Mouse (Mus musculus): ENCODE data around the gene Cby1. TPM values are rescaled to one million over a fixed set of nuclear protein-coding genes. Genes with fewer than 3 reads are reported as not detected.
"Not testable (repeated sequence)": the region's sequence is repeated elsewhere in the genome, so short reads cannot be mapped to it uniquely, and the experiment has no call there.

The Cby1 gene
- polyA plus RNA-seq, 1 experiment from 2014 or later: 48.0 TPM

DNA sequence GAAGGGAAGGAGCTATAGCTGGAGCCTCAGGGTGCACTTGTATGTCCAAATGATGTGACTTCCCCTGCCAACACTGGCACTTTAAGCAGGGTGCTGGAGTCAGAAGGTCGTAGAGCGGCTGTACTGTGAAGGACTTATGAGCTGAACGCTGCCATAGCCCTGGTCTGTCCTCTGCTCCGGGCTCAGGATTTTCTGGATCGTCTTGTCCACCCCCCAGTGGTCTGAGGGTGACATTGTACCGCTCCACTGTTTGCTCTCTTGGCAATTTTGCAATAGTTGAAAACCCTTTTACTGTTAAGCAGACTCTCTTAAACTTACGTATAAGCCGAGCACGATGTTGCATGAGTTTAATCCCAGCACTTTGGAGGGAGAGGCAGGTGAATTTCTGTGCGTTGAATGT, 10.2 kb downstream of the Cby1 start:
- no peaks in the 10 kb centered on the region for H3K9me3 ChIP-seq (replicated peaks; ENCODE audit: control insufficient read depth, low read length)
- H3K27ac ChIP-seq (ENCODE audit: low read length): no peak overlapping the region
- H3K4me3 ChIP-seq (replicated peaks; ENCODE audit: low read length): no peak overlapping the region
- 59% methylated on average over 10 of the region's 10 CpGs for WGBS
- peaks cover 6% of the 10 kb centered on the region for H3K4me1 ChIP-seq (ENCODE audit: control insufficient read depth, insufficient read depth, low read length)
- no peaks in the 10 kb centered on the region; the same call in 1 of the 2 replicates for H3K36me3 ChIP-seq (ENCODE audit: control insufficient read depth, insufficient read depth, low read length)
- no peaks in the 10 kb centered on the region for H3K27me3 ChIP-seq (ENCODE audit: control insufficient read depth, insufficient read depth, low read length)
- H3K9ac ChIP-seq (ENCODE audit: low read length): no peak overlapping the region
- no peak for ATAC-seq (ENCODE audit: insufficient read depth, low FRiP score)
- no peak overlapping the region for H3K4me2 ChIP-seq (ENCODE audit: low read depth, low read length)

DNA sequence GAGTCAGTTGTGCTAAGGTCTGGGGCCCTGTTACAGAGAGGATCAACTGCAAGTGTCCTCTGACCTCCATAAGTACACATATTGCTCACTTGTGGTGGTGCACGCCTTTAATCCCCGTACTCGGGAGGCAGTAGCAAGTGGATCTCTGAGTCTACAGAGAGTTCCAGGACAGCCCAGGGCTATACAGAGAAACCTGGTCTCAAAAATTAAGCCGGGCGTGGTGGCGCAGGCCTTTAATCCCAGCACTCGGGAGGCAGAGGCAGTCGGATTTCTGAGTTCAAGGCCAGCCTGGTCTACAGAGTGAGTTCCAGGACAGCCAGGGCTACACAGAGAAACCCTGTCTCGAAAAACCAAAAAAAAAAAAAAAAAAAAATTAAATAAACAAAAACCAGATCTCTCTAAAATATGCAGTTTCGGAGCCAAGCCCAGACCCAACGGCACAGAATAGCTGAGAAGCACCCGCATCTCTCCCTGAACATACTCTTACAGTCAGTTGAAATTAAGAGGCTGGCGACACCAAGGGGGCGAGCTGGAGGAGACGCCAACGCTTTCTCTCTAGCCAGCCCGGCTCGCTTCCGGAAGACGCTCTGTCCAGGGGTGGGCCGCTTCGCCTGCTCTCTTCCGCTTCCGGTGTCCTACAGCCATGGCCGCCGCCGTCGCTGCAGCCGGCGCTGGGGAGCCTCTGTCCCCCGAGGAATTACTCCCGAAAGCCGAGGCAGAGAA, 11.4 kb downstream of the Cby1 start, which contains the start of gene Tomm22:
Gene Tomm22 (plus strand): TSS at position 613 of the 723 bp plus-strand sequence.
- Histone ChIP-seq H3K4me3 (replicated peaks; ENCODE audit: low read length) (peak within 1 kb of the TSS; percentile 89), H3K4me1 (ENCODE audit: control insufficient read depth, insufficient read depth, low read length) (peaks cover 6% of the 10 kb centered on the region), H3K27ac (ENCODE audit: low read length) (peak within 1 kb of the TSS; percentile 62), H3K9ac (ENCODE audit: low read length) (peak within 1 kb of the TSS; percentile 90), H3K36me3 (ENCODE audit: control insufficient read depth, insufficient read depth, low read length) (peaks cover 5% of the 10 kb centered on the region; the same call in 1 of the 2 replicates), H3K9me3 (replicated peaks; ENCODE audit: control insufficient read depth, low read length) (no peaks in the 10 kb centered on the region), H3K4me2 (ENCODE audit: low read depth, low read length) (peak within 1 kb of the TSS; percentile 71), H3K27me3 (ENCODE audit: control insufficient read depth, insufficient read depth, low read length) (no peaks in the 10 kb centered on the region)
- ATAC-seq (ENCODE audit: insufficient read depth, low FRiP score): peak; percentile 95
- WGBS: 16% methylated on average over 32 of the region's 33 CpGs

DNA sequence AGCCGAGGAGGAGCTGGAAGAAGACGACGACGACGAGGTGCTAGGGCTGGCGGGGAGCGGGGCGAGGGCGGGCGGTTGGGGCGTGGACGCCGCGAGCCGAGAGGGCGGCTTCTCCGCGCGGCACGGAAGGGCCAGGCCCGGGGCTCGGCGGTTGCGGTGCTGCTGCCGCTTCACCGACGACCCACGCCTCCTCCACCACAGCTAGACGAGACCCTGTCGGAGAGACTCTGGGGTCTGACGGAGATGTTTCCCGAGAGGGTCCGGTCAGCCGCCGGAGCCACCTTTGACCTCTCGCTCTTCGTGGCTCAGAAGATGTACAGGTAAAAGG, 11.9 kb downstream of the Cby1 start:
- peak; percentile 37 for ATAC-seq (ENCODE audit: insufficient read depth, low FRiP score)
- H3K27ac ChIP-seq (ENCODE audit: low read length): peak overlapping the region; percentile 62
- peak overlapping the region; percentile 71 for H3K4me2 ChIP-seq (ENCODE audit: low read depth, low read length)
- no peaks in the 10 kb centered on the region for H3K9me3 ChIP-seq (replicated peaks; ENCODE audit: control insufficient read depth, low read length)
- peaks cover 6% of the 10 kb centered on the region for H3K4me1 ChIP-seq (ENCODE audit: control insufficient read depth, insufficient read depth, low read length)
- WGBS: under 1% methylated on average over 37 of the region's 37 CpGs
- H3K4me3 ChIP-seq (replicated peaks; ENCODE audit: low read length): peak overlapping the region; percentile 89
- H3K27me3 ChIP-seq (ENCODE audit: control insufficient read depth, insufficient read depth, low read length): no peaks in the 10 kb centered on the region
- peak overlapping the region; percentile 90 for H3K9ac ChIP-seq (ENCODE audit: low read length)
- H3K36me3 ChIP-seq (ENCODE audit: control insufficient read depth, insufficient read depth, low read length): peaks cover 7% of the 10 kb centered on the region; the same call in 1 of the 2 replicates

DNA sequence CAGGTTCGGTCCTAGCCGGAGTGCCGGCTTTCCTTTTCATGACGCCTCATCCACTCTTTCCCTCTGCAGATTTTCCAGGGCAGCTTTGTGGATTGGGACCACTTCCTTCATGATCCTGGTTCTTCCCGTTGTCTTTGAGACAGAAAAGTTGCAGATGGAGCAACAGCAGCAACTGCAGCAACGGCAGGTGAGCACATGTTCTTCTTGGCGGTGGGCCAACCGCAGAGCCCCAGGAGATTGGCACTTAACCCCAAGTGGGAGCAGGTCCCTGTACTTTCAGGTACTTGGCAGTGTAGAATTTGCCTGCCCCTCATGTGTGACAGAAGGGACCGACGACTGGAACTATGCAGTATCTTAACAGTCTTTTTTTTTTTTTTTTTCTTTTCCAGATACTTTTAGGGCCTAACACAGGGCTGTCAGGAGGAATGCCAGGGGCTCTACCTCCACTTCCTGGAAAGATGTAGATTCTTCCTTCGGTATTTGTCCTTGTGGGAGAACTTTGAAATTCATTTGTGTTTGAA, 12.9 kb downstream of the Cby1 start:
- peak overlapping the region; percentile 71 for H3K4me2 ChIP-seq (ENCODE audit: low read depth, low read length)
- not testable (repeated sequence) for H3K36me3 ChIP-seq (ENCODE audit: control insufficient read depth, insufficient read depth, low read length); H3K9me3 ChIP-seq (replicated peaks; ENCODE audit: control insufficient read depth, low read length); H3K27me3 ChIP-seq (ENCODE audit: control insufficient read depth, insufficient read depth, low read length); H3K4me1 ChIP-seq (ENCODE audit: control insufficient read depth, insufficient read depth, low read length); ATAC-seq (ENCODE audit: insufficient read depth, low FRiP score); H3K27ac ChIP-seq (ENCODE audit: low read length)
- H3K9ac ChIP-seq (ENCODE audit: low read length): peak overlapping the region; percentile 48
- WGBS: 72% methylated on average over 11 of the region's 11 CpGs
- H3K4me3 ChIP-seq (replicated peaks; ENCODE audit: low read length): peak overlapping the region; percentile 89

DNA sequence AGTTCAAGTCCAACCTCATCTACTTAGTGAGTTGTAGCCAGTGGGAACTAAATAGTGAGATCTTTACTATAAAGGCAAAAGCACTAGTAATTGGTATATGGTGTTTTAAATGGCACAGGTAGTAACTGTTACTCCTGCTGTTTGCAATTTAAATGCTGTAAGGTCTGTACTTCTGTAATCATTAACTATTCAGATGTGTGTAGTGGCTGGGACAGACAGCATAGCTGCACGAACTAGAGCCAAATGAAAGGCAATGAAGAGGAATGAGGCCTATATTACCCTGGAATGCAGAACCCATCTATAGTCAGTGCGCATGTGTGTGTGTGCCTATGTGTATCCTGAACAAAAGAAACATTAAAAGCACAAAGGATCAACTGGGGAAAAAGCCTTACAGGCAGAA, 18.9 kb downstream of the Cby1 start:
- no peak overlapping the region for H3K4me2 ChIP-seq (ENCODE audit: low read depth, low read length)
- peaks cover 5% of the 10 kb centered on the region for H3K4me1 ChIP-seq (ENCODE audit: control insufficient read depth, insufficient read depth, low read length)
- H3K27ac ChIP-seq (ENCODE audit: low read length): no peak overlapping the region
- ATAC-seq (ENCODE audit: insufficient read depth, low FRiP score): no peak
- no peaks in the 10 kb centered on the region for H3K9me3 ChIP-seq (replicated peaks; ENCODE audit: control insufficient read depth, low read length)
- no peak overlapping the region for H3K9ac ChIP-seq (ENCODE audit: low read length)
- H3K27me3 ChIP-seq (ENCODE audit: control insufficient read depth, insufficient read depth, low read length): no peaks in the 10 kb centered on the region
- no peak overlapping the region for H3K4me3 ChIP-seq (replicated peaks; ENCODE audit: low read length)
- WGBS: 73% methylated on average over 2 of the region's 2 CpGs
- peaks cover 7% of the 10 kb centered on the region; the same call in 1 of the 2 replicates for H3K36me3 ChIP-seq (ENCODE audit: control insufficient read depth, insufficient read depth, low read length)

DNA sequence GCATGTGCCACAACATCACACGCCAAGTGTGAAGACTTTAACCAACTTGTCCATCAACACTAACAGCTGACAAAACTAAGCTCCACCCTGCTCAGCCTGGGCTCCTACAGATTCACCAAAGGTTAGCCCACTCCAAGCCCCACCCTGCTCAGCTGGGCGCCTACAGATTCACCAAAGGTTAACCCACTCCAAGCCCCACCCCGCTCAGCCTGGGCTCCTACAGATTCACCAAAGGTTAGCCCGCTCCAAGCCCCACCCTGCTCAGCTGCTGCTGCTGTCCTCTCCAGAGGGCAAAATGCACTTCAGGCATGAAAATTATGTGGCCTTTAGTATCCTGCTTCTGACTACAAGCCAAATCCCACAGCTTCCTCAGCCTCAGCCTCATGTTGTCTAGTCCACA, 23.0 kb downstream of the Cby1 start:
- no peak for ATAC-seq (ENCODE audit: insufficient read depth, low FRiP score)
- Histone ChIP-seq H3K27me3 (ENCODE audit: control insufficient read depth, insufficient read depth, low read length) (no peaks in the 10 kb centered on the region), H3K36me3 (ENCODE audit: control insufficient read depth, insufficient read depth, low read length) (no peaks in the 10 kb centered on the region), H3K4me2 (ENCODE audit: low read depth, low read length) (no peak overlapping the region), H3K4me3 (replicated peaks; ENCODE audit: low read length) (no peak overlapping the region), H3K9me3 (replicated peaks; ENCODE audit: control insufficient read depth, low read length) (no peaks in the 10 kb centered on the region), H3K9ac (ENCODE audit: low read length) (no peak overlapping the region), H3K4me1 (ENCODE audit: control insufficient read depth, insufficient read depth, low read length) (peaks cover 41% of the 10 kb centered on the region), H3K27ac (ENCODE audit: low read length) (no peak overlapping the region)
- 86% methylated on average over 4 of the region's 4 CpGs for WGBS

DNA sequence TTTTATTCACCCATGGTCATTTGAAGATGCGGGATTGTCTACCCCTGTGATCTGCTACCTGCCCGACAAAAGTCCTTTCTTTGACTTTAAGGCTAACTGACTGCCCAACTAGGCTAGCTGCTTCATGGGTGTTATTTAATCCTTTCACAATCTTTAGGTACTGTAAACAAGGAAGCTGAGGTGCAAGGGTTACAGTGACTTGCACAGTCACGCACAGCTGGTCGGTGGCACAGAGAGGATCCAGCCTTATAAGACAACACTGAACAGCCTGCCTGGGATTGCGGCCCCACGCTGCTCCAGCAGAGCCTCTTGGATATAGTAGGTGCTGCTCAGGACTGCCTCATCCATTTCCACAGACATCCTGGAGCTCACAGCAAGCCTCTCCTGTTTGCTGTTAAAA, 24.1 kb downstream of the Cby1 start:
- Histone ChIP-seq H3K9ac (ENCODE audit: low read length) (peak overlapping the region; percentile 29; the same call in 1 of the 2 replicates), H3K27ac (ENCODE audit: low read length) (no peak overlapping the region), H3K9me3 (replicated peaks; ENCODE audit: control insufficient read depth, low read length) (no peaks in the 10 kb centered on the region), H3K27me3 (ENCODE audit: control insufficient read depth, insufficient read depth, low read length) (no peaks in the 10 kb centered on the region), H3K4me1 (ENCODE audit: control insufficient read depth, insufficient read depth, low read length) (peaks cover 41% of the 10 kb centered on the region), H3K36me3 (ENCODE audit: control insufficient read depth, insufficient read depth, low read length) (no peaks in the 10 kb centered on the region), H3K4me2 (ENCODE audit: low read depth, low read length) (0 out of 2 replicates have a peak overlapping the region, but pooled peaks have one; percentile 10), H3K4me3 (replicated peaks; ENCODE audit: low read length) (no peak overlapping the region)
- no peak for ATAC-seq (ENCODE audit: insufficient read depth, low FRiP score)
- WGBS: 66% methylated on average over 6 of the region's 6 CpGs

DNA sequence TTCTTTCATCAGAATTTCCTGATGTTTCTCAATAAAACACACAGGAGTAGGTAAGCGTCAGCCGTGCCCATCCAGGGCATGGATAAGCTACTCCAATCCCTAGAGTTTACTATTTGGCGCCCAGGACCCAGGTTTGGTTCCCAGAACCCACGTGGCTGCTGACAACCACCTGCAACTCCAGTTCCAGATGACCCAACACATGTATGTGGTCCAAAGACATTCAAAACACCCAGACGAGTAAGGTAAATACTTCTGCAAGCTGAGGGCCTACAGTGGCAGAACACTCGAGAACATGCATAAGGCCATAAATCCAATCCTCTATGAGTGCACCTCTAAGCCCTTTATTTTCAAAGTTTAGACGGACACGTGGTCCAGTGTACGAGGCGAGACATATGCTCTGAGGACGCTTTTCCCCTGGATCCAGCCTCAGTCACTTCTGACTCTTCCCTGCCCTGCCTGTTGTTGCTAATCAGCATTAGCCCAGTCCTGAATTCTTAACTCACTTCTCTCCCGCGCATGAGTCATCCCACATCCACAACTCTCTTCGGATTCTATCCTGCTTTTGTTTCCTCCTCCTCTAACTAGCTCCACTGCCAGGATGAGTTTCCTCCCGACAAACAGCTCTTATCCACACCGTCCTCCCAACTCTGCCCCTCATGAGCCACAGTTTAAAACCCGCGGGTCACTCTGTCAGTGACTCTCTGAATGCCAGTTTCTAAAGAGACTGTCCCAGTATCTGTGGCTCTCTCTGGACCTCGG, 24.9 kb downstream of the Cby1 start:
- Histone ChIP-seq H3K27me3 (ENCODE audit: control insufficient read depth, insufficient read depth, low read length) (no peaks in the 10 kb centered on the region), H3K4me1 (ENCODE audit: control insufficient read depth, insufficient read depth, low read length) (peaks cover 41% of the 10 kb centered on the region), H3K4me2 (ENCODE audit: low read depth, low read length) (peak overlapping the region; percentile 80), H3K4me3 (replicated peaks; ENCODE audit: low read length) (peak overlapping the region; percentile 22), H3K9me3 (replicated peaks; ENCODE audit: control insufficient read depth, low read length) (no peaks in the 10 kb centered on the region), H3K27ac (ENCODE audit: low read length) (peak overlapping the region; percentile 56; the same call in 1 of the 2 replicates), H3K9ac (ENCODE audit: low read length) (peak overlapping the region; percentile 54), H3K36me3 (ENCODE audit: control insufficient read depth, insufficient read depth, low read length) (no peaks in the 10 kb centered on the region)
- ATAC-seq (ENCODE audit: insufficient read depth, low FRiP score): no peak
- 59% methylated on average over 19 of the region's 19 CpGs for WGBS

DNA sequence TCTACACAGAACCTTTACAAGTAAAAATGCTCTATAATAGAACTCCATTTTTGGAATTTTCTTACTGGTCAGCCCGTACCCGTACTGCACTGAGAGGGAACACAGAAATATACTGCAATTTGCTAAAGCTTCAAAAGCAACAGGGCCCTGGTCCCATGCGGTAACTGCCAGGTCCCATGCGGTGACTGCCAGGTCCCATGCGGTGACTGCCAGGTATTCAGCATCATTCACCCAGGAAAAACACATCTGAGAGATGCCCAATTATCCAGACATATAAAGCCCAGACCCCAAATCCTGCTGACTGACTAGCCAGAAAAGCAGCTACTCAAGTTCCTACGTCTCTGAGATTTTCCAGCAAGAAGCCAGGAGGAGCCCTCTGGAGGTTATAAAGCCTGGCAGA, 25.6 kb downstream of the Cby1 start:
- 78% methylated on average over 6 of the region's 6 CpGs for WGBS
- Histone ChIP-seq H3K9ac (ENCODE audit: low read length) (peak overlapping the region; percentile 97), H3K27me3 (ENCODE audit: control insufficient read depth, insufficient read depth, low read length) (no peaks in the 10 kb centered on the region), H3K4me3 (replicated peaks; ENCODE audit: low read length) (peak overlapping the region; percentile 94), H3K36me3 (ENCODE audit: control insufficient read depth, insufficient read depth, low read length) (no peaks in the 10 kb centered on the region), H3K4me1 (ENCODE audit: control insufficient read depth, insufficient read depth, low read length) (peaks cover 41% of the 10 kb centered on the region), H3K27ac (ENCODE audit: low read length) (peak overlapping the region; percentile 56; the same call in 1 of the 2 replicates), H3K4me2 (ENCODE audit: low read depth, low read length) (peak overlapping the region; percentile 80), H3K9me3 (replicated peaks; ENCODE audit: control insufficient read depth, low read length) (no peaks in the 10 kb centered on the region)
- ATAC-seq (ENCODE audit: insufficient read depth, low FRiP score): no peak
